Mouse (Mus musculus) heart, embryonic 14.5 days (tissue): ENCODE results near the gene Slc6a19. TPM values are rescaled to one million over a fixed set of nuclear protein-coding genes. Genes with fewer than 3 reads are reported as not detected.

Experiments
- ATAC-seq: fragments of 200-750 bp; cut with Nextera tagmentation; 2 replicates; pipeline ENCODE4 v1.8.0; 2017; ENCODE audit warnings: low read depth, moderate TSS enrichment; ENCODE audit not compliant: insufficient number of reproducible peaks, insufficient read depth, low FRiP score
- H3K27ac ChIP-seq, 2 experiments: fragments of 200-500 bp in 1 of 2; fragments of 300-500 bp in 1 of 2; sonication (generic) in 1 of 2; replicated peaks in 1 of 2; 2 replicates each; pipeline ENCODE4 v1.5.1; 2012 to 2014; ENCODE audit warnings: low read depth in 2 of 2, low read length in 2 of 2, control low read depth in 1 of 2, mild to moderate bottlenecking in 1 of 2, mixed read lengths in 1 of 2; ENCODE audit not compliant: control insufficient read depth in 1 of 2, insufficient read depth in 1 of 2
- H3K27me3 ChIP-seq: fragments of 300-500 bp; sonication (generic); 2 replicates; pipeline ENCODE4 v1.6.1; 2014; ENCODE audit warnings: mild to moderate bottlenecking, low read length, control low read depth; ENCODE audit not compliant: control insufficient read depth, insufficient read depth
- H3K36me3 ChIP-seq: fragments of 300-500 bp; sonication (generic); 2 replicates; pipeline ENCODE4 v1.6.1; 2014; ENCODE audit warnings: mild to moderate bottlenecking, control low read depth, low read length, mixed read lengths; ENCODE audit not compliant: control insufficient read depth, insufficient read depth
- H3K4me1 ChIP-seq, 2 experiments: fragments of 200-500 bp in 1 of 2; fragments of 300-500 bp in 1 of 2; sonication (generic) in 1 of 2; 2 replicates each; pipeline ENCODE4 v1.6.1; 2012 to 2014; ENCODE audit warnings: low read length in 2 of 2, control low read depth in 1 of 2, mixed read lengths in 1 of 2; ENCODE audit not compliant: control insufficient read depth in 2 of 2, insufficient read depth in 2 of 2
- H3K4me2 ChIP-seq: fragments of 300-500 bp; sonication (generic); 2 replicates; pipeline ENCODE4 v1.6.1; 2014; ENCODE audit warnings: mild to moderate bottlenecking, low read length
- H3K4me3 ChIP-seq, 2 experiments: fragments of 200-500 bp in 1 of 2; fragments of 300-500 bp in 1 of 2; sonication (generic) in 1 of 2; 2 replicates each; pipeline ENCODE4 v1.5.1; 2012 to 2014; ENCODE audit warnings: low read length in 2 of 2, mild to moderate bottlenecking in 2 of 2, control low read depth in 1 of 2, low read depth in 1 of 2, moderate library complexity in 1 of 2; ENCODE audit not compliant: control insufficient read depth in 1 of 2, insufficient read depth in 1 of 2
- H3K9ac ChIP-seq: fragments of 300-500 bp; sonication (generic); 2 replicates; pipeline ENCODE4 v1.6.1; 2014; ENCODE audit warnings: mild to moderate bottlenecking, low read length
- H3K9me3 ChIP-seq: fragments of 300-500 bp; sonication (generic); 2 replicates; pipeline ENCODE4 v1.6.1; 2016; ENCODE audit warnings: low read length, control low read depth; ENCODE audit not compliant: control insufficient read depth
- WGBS: fragments of 180-500 bp; shearing (Covaris S2); extraction: QIAGEN DNeasy Blood & Tissue Kit; methylation state at CpG from one replicate; pipeline ENCODE4 v1.1.7; 2014; 5-methylcytosine and 5-hydroxymethylcytosine counted together
- polyA plus RNA-seq: library from polyadenylated mRNA; unstranded; fragments of >200 nt; fragmentation: Nextera tagmentation; extraction: Ambion mirVana; gene quantifications from 2 replicates; pipeline ENCODE4 v1.2.1, GENCODE M21; 2014

The Slc6a19 gene
- polyA plus RNA-seq, 1 experiment from 2014 or later: not detected

DNA sequence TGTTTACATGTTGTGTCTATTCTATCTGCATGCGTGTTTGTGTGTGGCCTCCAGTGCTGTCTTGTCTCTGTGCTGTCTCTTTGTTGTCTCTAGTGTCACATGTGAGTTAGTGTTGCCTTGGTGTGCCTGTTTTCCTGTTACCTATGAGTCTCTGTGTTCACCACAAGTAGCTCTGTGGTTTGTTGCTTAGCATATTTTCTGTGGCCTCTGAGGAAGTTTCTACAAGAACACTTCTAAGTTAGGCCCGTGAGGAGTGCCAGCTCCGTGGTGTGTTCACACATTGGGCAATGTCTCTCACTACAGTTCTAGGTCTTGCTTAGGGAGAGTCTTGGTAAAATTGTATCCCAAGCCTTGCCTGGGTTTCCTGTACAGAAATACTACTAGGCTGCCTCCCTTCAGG lies 32.3 kb upstream of the Slc6a19 start:
- Histone ChIP-seq H3K27me3 (peaks cover 7% of the 10 kb centered on the region), H3K36me3 (no peaks in the 10 kb centered on the region), H3K27ac (no peak overlapping the region), H3K4me3 (no peak overlapping the region), H3K9me3 (no peaks in the 10 kb centered on the region), H3K9ac (no peak overlapping the region), H3K4me1 (peaks cover 4 to 8% of the 10 kb centered on the region in 2 experiments; a peak in 3 of 4 replicates), H3K4me2 (no peak overlapping the region)
- no peak for ATAC-seq
- WGBS: 85% methylated on average over 3 of the region's 3 CpGs

DNA sequence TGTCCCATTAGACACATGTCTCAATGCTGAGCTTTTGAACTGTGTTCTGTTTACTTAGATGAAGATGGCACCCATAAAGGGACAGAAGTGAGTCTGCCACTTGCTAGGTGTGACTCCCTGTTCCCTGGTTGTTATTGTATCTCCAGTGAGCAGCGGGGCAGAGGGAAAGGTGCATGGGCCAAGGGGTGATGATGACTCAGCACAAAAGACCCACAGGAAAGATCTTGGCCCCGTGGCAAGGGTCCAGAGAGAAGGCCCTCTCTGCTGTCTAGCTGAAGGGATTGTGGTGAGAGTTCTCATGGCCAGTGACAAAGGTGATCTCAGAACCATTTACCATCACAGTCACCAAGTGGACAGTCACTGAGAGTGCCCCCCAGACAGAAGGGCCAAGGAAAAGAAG lies 31.3 kb upstream of the Slc6a19 start:
- no peak for ATAC-seq
- WGBS: 62% methylated on average over 2 of the region's 2 CpGs
- Histone ChIP-seq H3K27me3 (peaks cover 7% of the 10 kb centered on the region), H3K9ac (no peak overlapping the region), H3K4me2 (no peak overlapping the region), H3K4me3 (no peak overlapping the region), H3K4me1 (peaks cover 4 to 8% of the 10 kb centered on the region in 2 experiments; a peak in 3 of 4 replicates), H3K27ac (no peak overlapping the region), H3K36me3 (no peaks in the 10 kb centered on the region), H3K9me3 (no peaks in the 10 kb centered on the region)

DNA sequence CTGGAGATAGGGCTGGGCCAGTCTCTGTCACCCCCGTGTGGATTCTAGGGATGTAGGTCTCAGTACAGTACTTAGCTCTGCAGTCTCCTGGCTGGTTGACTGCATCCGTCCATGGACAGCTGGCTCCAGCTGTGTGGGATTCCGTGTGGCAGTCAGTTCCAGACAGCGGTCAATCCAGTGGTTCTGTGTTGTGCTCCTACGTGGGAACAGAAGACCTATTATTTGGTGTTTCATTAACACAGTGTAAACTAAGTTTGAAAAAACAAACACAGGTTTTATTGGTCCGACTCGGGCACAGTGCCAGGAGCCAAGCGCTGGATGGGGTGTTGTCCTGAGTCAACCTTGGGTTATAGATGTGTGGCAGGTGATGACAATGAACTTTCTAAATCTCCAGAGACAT lies 30.6 kb upstream of the Slc6a19 start:
- Histone ChIP-seq H3K4me2 (no peak overlapping the region), H3K9ac (no peak overlapping the region), H3K4me3 (no peak overlapping the region), H3K36me3 (no peaks in the 10 kb centered on the region), H3K9me3 (no peaks in the 10 kb centered on the region), H3K4me1 (peaks cover 4 to 8% of the 10 kb centered on the region in 2 experiments; a peak in 3 of 4 replicates), H3K27me3 (peaks cover 7% of the 10 kb centered on the region), H3K27ac (no peak overlapping the region)
- no peak for ATAC-seq
- WGBS: 83% methylated on average over 8 of the region's 8 CpGs

DNA sequence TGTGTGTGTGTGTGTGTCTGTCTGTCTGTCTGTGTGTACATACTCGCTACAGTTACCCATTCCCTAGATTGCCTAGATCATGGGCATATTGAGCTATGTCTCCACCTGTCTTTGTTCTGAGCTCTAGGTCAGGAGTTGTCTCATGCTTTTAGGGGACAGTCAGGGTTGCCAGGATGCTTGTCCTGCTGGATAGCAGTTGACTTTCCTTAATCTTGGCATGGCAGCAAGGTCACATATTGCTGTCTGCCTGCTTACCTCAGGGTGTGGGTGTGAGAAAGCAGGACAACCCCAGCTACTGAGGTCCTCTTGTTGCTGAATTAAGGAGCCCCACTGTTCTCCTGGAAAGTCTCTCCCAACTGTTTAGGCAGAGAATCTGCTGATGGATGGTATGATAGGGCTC lies 29.7 kb upstream of the Slc6a19 start:
- Histone ChIP-seq H3K27me3 (peaks cover 7% of the 10 kb centered on the region), H3K27ac (no peak overlapping the region), H3K4me1 (peaks cover 4 to 8% of the 10 kb centered on the region in 2 experiments; a peak in 3 of 4 replicates), H3K36me3 (no peaks in the 10 kb centered on the region), H3K9me3 (no peaks in the 10 kb centered on the region), H3K9ac (no peak overlapping the region), H3K4me2 (no peak overlapping the region), H3K4me3 (no peak overlapping the region)
- WGBS: 80% methylated on average over 1 of the region's 1 CpGs
- no peak for ATAC-seq

DNA sequence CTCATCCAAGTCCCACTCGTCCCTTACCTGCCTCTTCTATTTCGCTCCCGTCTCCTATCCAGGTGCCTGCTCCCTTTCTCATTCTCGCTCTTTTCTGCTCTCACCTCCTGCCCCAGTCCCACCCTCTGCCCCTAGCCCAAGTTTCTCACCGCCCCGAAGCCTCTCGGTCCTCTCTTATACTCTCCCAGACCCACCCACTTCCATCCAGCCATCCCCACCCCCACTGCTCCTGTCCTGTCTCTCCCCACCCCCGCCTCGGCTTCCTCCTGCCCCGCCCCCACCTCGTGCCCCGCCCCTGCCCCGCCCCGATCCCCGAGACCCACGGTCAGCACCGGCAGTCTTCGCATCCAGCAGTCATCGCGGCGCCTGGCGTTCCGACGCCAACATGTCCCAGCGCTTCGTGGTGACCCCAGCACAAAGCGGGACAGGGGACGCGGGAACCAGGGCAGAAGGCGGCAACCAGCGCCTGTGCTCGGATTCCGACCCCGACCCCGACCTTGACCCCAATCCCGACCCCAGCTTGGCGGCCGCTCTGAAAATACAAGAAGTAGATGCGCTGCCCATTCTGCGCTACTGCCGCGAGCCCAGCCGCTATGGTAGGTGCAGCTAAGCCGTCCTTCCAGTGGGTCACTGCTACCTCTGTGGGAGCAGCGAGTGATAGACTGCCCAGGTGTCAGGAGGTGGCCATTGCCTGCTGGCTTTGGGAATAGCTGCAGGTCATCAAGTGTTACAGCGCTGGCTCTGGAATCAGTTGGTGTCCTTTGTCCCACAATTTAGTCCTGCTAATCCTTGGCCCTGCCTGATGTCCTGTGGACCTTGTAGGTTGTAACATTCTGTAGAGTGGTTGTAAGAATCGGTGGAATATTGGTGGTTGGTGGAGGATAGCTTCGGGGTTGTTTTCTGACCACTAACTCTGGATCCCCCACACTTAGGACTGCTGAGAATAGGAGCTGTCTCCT lies 28.4 kb upstream of the Slc6a19 start, which contains the start of gene Slc12a7:
Gene Slc12a7, plus strand, starts transcription at position 353 of the 959 bp plus-strand sequence.
- H3K9ac ChIP-seq: peak within 1 kb of the TSS; percentile 55
- 4% methylated on average over 48 of the region's 48 CpGs for WGBS

DNA sequence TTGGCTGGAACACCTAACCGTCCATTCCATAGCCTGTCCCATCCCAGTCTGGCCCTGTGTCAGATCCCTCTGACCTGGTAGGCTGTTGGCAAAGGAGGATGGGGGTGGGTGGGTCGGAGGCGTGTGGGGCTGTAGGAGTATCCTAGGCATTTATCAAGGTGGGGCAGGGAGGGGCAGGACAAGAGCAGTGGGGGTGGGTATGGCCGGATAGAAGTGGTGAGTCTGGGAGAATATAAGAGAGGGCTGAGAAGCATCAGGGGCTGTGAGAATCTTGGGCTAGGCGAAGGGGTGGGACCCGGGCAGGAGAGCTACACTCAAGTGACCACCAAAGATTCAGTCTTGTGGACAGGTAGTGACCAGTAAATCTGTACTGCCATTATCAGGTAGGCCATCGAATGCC lies 27.6 kb upstream of the Slc6a19 start:
- ATAC-seq: no peak
- H3K36me3 ChIP-seq: no peaks in the 10 kb centered on the region
- WGBS: 73% methylated on average over 7 of the region's 7 CpGs
- H3K4me3 ChIP-seq: peak overlapping the region; percentile 29 to 32; a peak in 2 of 4 replicates
- peaks cover 4% of the 10 kb centered on the region; the same call in 1 of the 2 replicates for H3K27me3 ChIP-seq
- peaks cover 9 to 22% of the 10 kb centered on the region in 2 experiments for H3K4me1 ChIP-seq
- peak overlapping the region; percentile 55; the same call in 1 of the 2 replicates for H3K9ac ChIP-seq
- H3K4me2 ChIP-seq: peak overlapping the region; percentile 79
- H3K9me3 ChIP-seq: no peaks in the 10 kb centered on the region
- H3K27ac ChIP-seq: no peak overlapping the region

More for the DNA sequence above, 28.4 kb upstream of the Slc6a19 start, which contains the start of gene Slc12a7:
- Histone ChIP-seq H3K4me2 (peak within 1 kb of the TSS; percentile 79), H3K4me3 (peak within 1 kb of the TSS; percentile 30 to 32), H3K27ac (no peak within 1 kb of the TSS), H3K4me1 (peaks cover 9 to 22% of the 10 kb centered on the region in 2 experiments), H3K27me3 (peaks cover 4% of the 10 kb centered on the region; the same call in 1 of the 2 replicates), H3K36me3 (no peaks in the 10 kb centered on the region), H3K9me3 (no peaks in the 10 kb centered on the region)
- peak; percentile 38; the same call in 1 of the 2 replicates for ATAC-seq

DNA sequence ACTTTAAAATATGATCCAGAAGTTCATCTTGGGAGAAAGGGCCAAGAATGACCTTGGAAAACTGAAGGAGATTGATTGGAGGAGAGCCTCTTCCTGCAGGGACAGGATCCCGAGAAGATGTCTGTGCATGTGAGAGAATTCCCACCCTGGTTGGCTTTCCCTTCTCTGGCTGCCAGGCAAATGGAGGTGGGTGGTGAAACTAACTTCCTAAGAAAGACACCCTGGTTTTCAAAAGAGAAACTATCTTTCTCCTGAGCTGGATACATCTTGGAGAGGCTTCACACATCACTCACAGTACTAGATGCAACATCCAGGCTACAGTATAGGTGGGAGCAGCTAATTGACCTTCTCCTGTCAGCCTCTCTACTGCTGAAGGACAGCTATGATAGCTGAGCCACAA lies 26.2 kb upstream of the Slc6a19 start:
- Histone ChIP-seq H3K9ac (no peak overlapping the region), H3K27ac (no peak overlapping the region), H3K9me3 (no peaks in the 10 kb centered on the region), H3K4me3 (no peak overlapping the region), H3K4me2 (no peak overlapping the region), H3K36me3 (no peaks in the 10 kb centered on the region), H3K27me3 (peaks cover 4% of the 10 kb centered on the region; the same call in 1 of the 2 replicates), H3K4me1 (peaks cover 9 to 22% of the 10 kb centered on the region in 2 experiments)
- WGBS: 68% methylated on average over 1 of the region's 1 CpGs
- no peak for ATAC-seq
